In the genomic region with DNA sequence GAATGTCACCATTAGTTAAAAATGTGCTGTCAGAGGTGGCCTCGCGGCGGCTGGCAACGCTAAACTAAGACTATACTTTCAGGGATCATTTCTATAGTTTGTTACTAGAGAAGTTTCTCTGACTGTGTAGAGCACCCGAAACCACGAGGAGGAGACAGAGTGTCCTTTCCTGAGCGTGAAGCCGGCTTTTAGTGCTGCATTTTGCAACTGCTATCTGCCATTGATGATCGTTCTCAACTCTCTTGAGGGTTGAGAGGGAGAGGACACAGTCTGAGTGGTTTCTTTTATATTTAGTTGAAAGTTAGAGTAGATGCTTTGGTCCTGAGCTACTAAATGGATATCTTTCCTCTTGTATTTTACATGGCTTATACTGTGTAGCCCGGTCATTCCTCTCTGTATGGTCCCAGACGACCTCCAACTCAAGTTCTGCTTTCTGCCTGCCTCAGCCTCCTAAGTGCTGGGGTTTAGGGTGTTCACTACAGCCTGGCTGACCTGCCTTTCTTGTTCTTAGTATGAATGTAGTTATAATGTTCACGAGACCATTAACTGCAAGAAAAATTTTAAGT, we compare ENCODE assay signal across 8 mouse cellular contexts. TPM values are rescaled to one million over a fixed set of nuclear protein-coding genes. Genes with fewer than 3 reads are reported as not detected.
DNase-seq lines count a peak whose midpoint lies in the region; ATAC-seq and TF ChIP-seq lines count a peak whose summit lies in the region.

No protein-coding gene starts in this region.

- H3K9me3 ChIP-seq in intestine, embryonic 16.5 days (ENCODE audit: control insufficient read depth, low read length): no peaks in the 10 kb centered on the region
- H3K9me3 ChIP-seq in limb, embryonic 13.5 days: no peaks in the 10 kb centered on the region
- H3K9me3 ChIP-seq in midbrain, embryonic 15.5 days: no peaks in the 10 kb centered on the region

- no peak for DNase-seq in frontal cortex, postnatal 25 days (ENCODE audit: low spot score in 2 of 2)
- peak; percentile 84 for DNase-seq in embryo, embryonic 11.5 days (ENCODE audit: low read depth, low spot score)
- DNase-seq in gonadal fat pad, adult 2 months (ENCODE audit: low read depth): peak; percentile 61
- DNase-seq in spleen, adult 2 months (ENCODE audit: low read depth in 1 of 2, low spot score in 2 of 2): peak; percentile 56 to 92

- peak overlapping the region; percentile 86 for H3K4me2 ChIP-seq in intestine, embryonic 16.5 days (ENCODE audit: low read depth, low read length)
- peak overlapping the region; percentile 81 for H3K4me2 ChIP-seq in limb, embryonic 13.5 days (replicated peaks)
- peak overlapping the region; percentile 53 for H3K4me2 ChIP-seq in midbrain, embryonic 15.5 days

- peak; percentile 81 for ATAC-seq in frontal cortex, adult (ENCODE audit: low TSS enrichment)
- ATAC-seq in intestine, embryonic 16.5 days: peak; percentile 88
- ATAC-seq in limb, embryonic 13.5 days (ENCODE audit: low FRiP score, low read depth): peak; percentile 88
- ATAC-seq in midbrain, embryonic 15.5 days (replicated peaks): peak; percentile 76

- under 1% methylated on average over 12 of the region's 12 CpGs for WGBS in intestine, embryonic 16.5 days
- WGBS in limb, embryonic 13.5 days: under 1% methylated on average over 12 of the region's 12 CpGs
- WGBS in midbrain, embryonic 15.5 days: under 1% methylated on average over 12 of the region's 12 CpGs
- WGBS in spleen, adult 2 months: under 1% methylated on average over 12 of the region's 12 CpGs

- no peaks in the 10 kb centered on the region for H3K27me3 ChIP-seq in intestine, embryonic 16.5 days (replicated peaks; ENCODE audit: control insufficient read depth, insufficient read depth, low read length)
- no peaks in the 10 kb centered on the region for H3K27me3 ChIP-seq in limb, embryonic 13.5 days
- no peaks in the 10 kb centered on the region for H3K27me3 ChIP-seq in midbrain, embryonic 15.5 days (replicated peaks)
- H3K27me3 ChIP-seq in spleen, adult 2 months (ENCODE audit: control insufficient read depth, insufficient read depth, low read length): no peaks in the 10 kb centered on the region

- peaks cover 2% of the 10 kb centered on the region for H3K36me3 ChIP-seq in intestine, embryonic 16.5 days (ENCODE audit: control insufficient read depth, insufficient read depth, low read length)
- H3K36me3 ChIP-seq in limb, embryonic 13.5 days: peaks cover 18% of the 10 kb centered on the region
- H3K36me3 ChIP-seq in midbrain, embryonic 15.5 days (replicated peaks): peaks cover 6% of the 10 kb centered on the region
- H3K36me3 ChIP-seq in spleen, adult 2 months (ENCODE audit: control insufficient read depth, insufficient read depth, low read length): peaks cover 3% of the 10 kb centered on the region

- peak; percentile 98 for TF ChIP-seq POLR2A in spleen, adult 2 months (IDR thresholded peaks at IDR 0.05; ENCODE audit: low read depth, low read length)

- peak overlapping the region; percentile 93 for H3K4me3 ChIP-seq in intestine, embryonic 16.5 days (ENCODE audit: low read length)
- H3K4me3 ChIP-seq in limb, embryonic 13.5 days: peak overlapping the region; percentile 70
- H3K4me3 ChIP-seq in midbrain, embryonic 15.5 days: peak overlapping the region; percentile 75
- H3K4me3 ChIP-seq in spleen, adult 2 months (ENCODE audit: extremely low read depth, insufficient read depth, insufficient read length): peak overlapping the region; percentile 15; the same call in 1 of the 2 replicates

- H3K27ac ChIP-seq in intestine, embryonic 16.5 days (ENCODE audit: low read length): peak overlapping the region; percentile 97
- peak overlapping the region; percentile 94 for H3K27ac ChIP-seq in limb, embryonic 13.5 days
- peak overlapping the region; percentile 94 for H3K27ac ChIP-seq in midbrain, embryonic 15.5 days
- H3K27ac ChIP-seq in spleen, adult 2 months (ENCODE audit: insufficient read depth, low read length): peak overlapping the region; percentile 77

- TF ChIP-seq CTCF in spleen, adult 2 months (IDR thresholded peaks at IDR 0.05; ENCODE audit: extremely low read depth, insufficient read depth, insufficient read length, insufficient replicate concordance): peak; percentile 34; the same call in 1 of the 2 replicates

- H3K9ac ChIP-seq in intestine, embryonic 16.5 days (ENCODE audit: low read depth, low read length): peak overlapping the region; percentile 90
- no peak overlapping the region for H3K9ac ChIP-seq in limb, embryonic 13.5 days
- peak overlapping the region; percentile 35 for H3K9ac ChIP-seq in midbrain, embryonic 15.5 days

- H3K4me1 ChIP-seq in intestine, embryonic 16.5 days (ENCODE audit: control insufficient read depth, insufficient read depth, low read length): peaks cover 10% of the 10 kb centered on the region
- H3K4me1 ChIP-seq in limb, embryonic 13.5 days: peaks cover 11% of the 10 kb centered on the region
- peaks cover 13% of the 10 kb centered on the region for H3K4me1 ChIP-seq in midbrain, embryonic 15.5 days
- H3K4me1 ChIP-seq in spleen, adult 2 months (ENCODE audit: control insufficient read depth, insufficient read depth, insufficient read length): no peaks in the 10 kb centered on the region

RNA-seq across cellular contexts. Expression of a gene that starts 0.6 kb away (rescaled TPM):
- polyA plus RNA-seq in gonadal fat pad, adult 2 months (2012; rRNA removed): 8.3 and 10.2 TPM in 2 replicates
- 72.2 and 78.3 TPM in 2 replicates for polyA plus RNA-seq in intestine, embryonic 16.5 days (2015; fragmentation: Nextera tagmentation; extraction: Ambion mirVana)
- polyA plus RNA-seq in limb, embryonic 13.5 days (2015; fragmentation: Nextera tagmentation; extraction: Ambion mirVana): 113 and 114 TPM in 2 replicates
- polyA plus RNA-seq in midbrain, embryonic 15.5 days (2015; fragmentation: Nextera tagmentation; extraction: Ambion mirVana): 78.8 and 80.0 TPM in 2 replicates
- 2.9 and 3.4 TPM in 2 replicates for polyA plus RNA-seq in spleen, adult 2 months (2012; rRNA removed)

RNA-seq across cellular contexts. Expression of a gene that starts 11.6 kb away (rescaled TPM):
- polyA plus RNA-seq in gonadal fat pad, adult 2 months (2012; rRNA removed): 2.3 and 2.8 TPM in 2 replicates
- 60.8 and 70.0 TPM in 2 replicates for polyA plus RNA-seq in intestine, embryonic 16.5 days (2015; fragmentation: Nextera tagmentation; extraction: Ambion mirVana)
- polyA plus RNA-seq in limb, embryonic 13.5 days (2015; fragmentation: Nextera tagmentation; extraction: Ambion mirVana): 65.9 and 71.8 TPM in 2 replicates
- polyA plus RNA-seq in midbrain, embryonic 15.5 days (2015; fragmentation: Nextera tagmentation; extraction: Ambion mirVana): 61.9 and 63.6 TPM in 2 replicates
- 1.0 and 1.2 TPM in 2 replicates for polyA plus RNA-seq in spleen, adult 2 months (2012; rRNA removed)

RNA-seq across cellular contexts. Expression of a gene that starts 43.5 kb away (rescaled TPM):
- polyA plus RNA-seq in gonadal fat pad, adult 2 months (2012; rRNA removed): 18.4 and 20.4 TPM in 2 replicates
- polyA plus RNA-seq in intestine, embryonic 16.5 days (2015; fragmentation: Nextera tagmentation; extraction: Ambion mirVana): 41.9 and 47.2 TPM in 2 replicates
- 56.9 and 60.1 TPM in 2 replicates for polyA plus RNA-seq in limb, embryonic 13.5 days (2015; fragmentation: Nextera tagmentation; extraction: Ambion mirVana)
- polyA plus RNA-seq in midbrain, embryonic 15.5 days (2015; fragmentation: Nextera tagmentation; extraction: Ambion mirVana): 37.1 and 42.1 TPM in 2 replicates
- polyA plus RNA-seq in spleen, adult 2 months (2012; rRNA removed): 4.1 and 5.3 TPM in 2 replicates

Comparison
In these comparisons a context has a peak if more than half of its experiments do, and no peak if none do; other contexts are left out.
1. DNase-seq: peak in embryo, embryonic 11.5 days (single experiment), gonadal fat pad, adult 2 months (single experiment) and spleen, adult 2 months (2 of 2); none in frontal cortex, postnatal 25 days (0 of 2).
2. H3K4me3 ChIP-seq: peak in every context shown above with its lines; median percentile 93 in intestine, embryonic 16.5 days; 75 in midbrain, embryonic 15.5 days; 70 in limb, embryonic 13.5 days; 15 in spleen, adult 2 months.
3. RNA of a gene that starts 11.6 kb away (polyA plus RNA-seq): 60.8 to 70.0 TPM in intestine, embryonic 16.5 days, 65.9 to 71.8 TPM in limb, embryonic 13.5 days and 61.9 to 63.6 TPM in midbrain, embryonic 15.5 days; 2.3 to 2.8 TPM in gonadal fat pad, adult 2 months and 1.0 to 1.2 TPM in spleen, adult 2 months; every median in the first group is over 10 times any median in the second.
4. Peak in every context shown above with its lines, with median percentiles within 50 percentile points of each other: ATAC-seq, H3K27ac ChIP-seq and H3K4me2 ChIP-seq.